Mouse (Mus musculus): ENCODE data around the gene Add3. TPM values are rescaled to one million over a fixed set of nuclear protein-coding genes. Genes with fewer than 3 reads are reported as not detected.

The Add3 gene
- polyA plus RNA-seq, 1 experiment from 2014 or later = 134 TPM

- no peak for ATAC-seq (ENCODE audit: insufficient number of reproducible peaks, insufficient read depth, low FRiP score, low read depth)
- Histone ChIP-seq H3K4me3 (ENCODE audit: control insufficient read depth in 1 of 2, insufficient read depth in 1 of 2, low read depth in 1 of 2, low read length in 2 of 2) (no peak overlapping the region), H3K27ac (replicated peaks in 1 of 2; ENCODE audit: control insufficient read depth in 1 of 2, insufficient read depth in 1 of 2, low read depth in 2 of 2, low read length in 2 of 2) (0 out of 4 replicates have a peak overlapping the region, but pooled peaks of 1 of the 2 experiments have one; percentile 59), H3K36me3 (ENCODE audit: control insufficient read depth, insufficient read depth, low read length) (no peaks in the 10 kb centered on the region), H3K9ac (ENCODE audit: low read length) (no peak overlapping the region), H3K4me2 (ENCODE audit: low read length) (no peak overlapping the region), H3K27me3 (ENCODE audit: control insufficient read depth, insufficient read depth, low read length) (no peaks in the 10 kb centered on the region), H3K4me1 (ENCODE audit: control insufficient read depth in 2 of 2, insufficient read depth in 2 of 2, low read length in 2 of 2) (peaks cover 7 to 11% of the 10 kb centered on the region in 2 experiments; a peak in 3 of 4 replicates), H3K9me3 (ENCODE audit: control insufficient read depth, low read length) (no peaks in the 10 kb centered on the region)
- 85% methylated on average over 7 of the region's 7 CpGs for WGBS
These were observed 143.5 kb downstream of the Add3 start for GRCm38 (mm10) chr19:53283742-53284141.

GRCm38 (mm10) chr19:53284268-53285208, 144.3 kb downstream of the Add3 start:
- Histone ChIP-seq H3K36me3 (ENCODE audit: control insufficient read depth, insufficient read depth, low read length) (no peaks in the 10 kb centered on the region), H3K4me1 (ENCODE audit: control insufficient read depth in 2 of 2, insufficient read depth in 2 of 2, low read length in 2 of 2) (peaks cover 7 to 11% of the 10 kb centered on the region in 2 experiments; a peak in 3 of 4 replicates), H3K27me3 (ENCODE audit: control insufficient read depth, insufficient read depth, low read length) (no peaks in the 10 kb centered on the region), H3K9ac (ENCODE audit: low read length) (0 out of 2 replicates have a peak overlapping the region, but pooled peaks have one; percentile 3), H3K9me3 (ENCODE audit: control insufficient read depth, low read length) (no peaks in the 10 kb centered on the region), H3K4me3 (ENCODE audit: control insufficient read depth in 1 of 2, insufficient read depth in 1 of 2, low read depth in 1 of 2, low read length in 2 of 2) (no peak overlapping the region), H3K27ac (replicated peaks in 1 of 2; ENCODE audit: control insufficient read depth in 1 of 2, insufficient read depth in 1 of 2, low read depth in 2 of 2, low read length in 2 of 2) (peak overlapping the region; percentile 18 to 59), H3K4me2 (ENCODE audit: low read length) (peak overlapping the region; percentile 46)
- 29% methylated on average over 20 of the region's 20 CpGs for WGBS
- peak; percentile 60; the same call in 1 of the 2 replicates for ATAC-seq (ENCODE audit: insufficient number of reproducible peaks, insufficient read depth, low FRiP score, low read depth)

- ATAC-seq (ENCODE audit: insufficient number of reproducible peaks, insufficient read depth, low FRiP score, low read depth) = no peak
- no peak overlapping the region for H3K4me3 ChIP-seq (ENCODE audit: control insufficient read depth in 1 of 2, insufficient read depth in 1 of 2, low read depth in 1 of 2, low read length in 2 of 2)
- peaks cover 7 to 10% of the 10 kb centered on the region in 2 experiments; a peak in 3 of 4 replicates for H3K4me1 ChIP-seq (ENCODE audit: control insufficient read depth in 2 of 2, insufficient read depth in 2 of 2, low read length in 2 of 2)
- H3K36me3 ChIP-seq (ENCODE audit: control insufficient read depth, insufficient read depth, low read length) = no peaks in the 10 kb centered on the region
- no peaks in the 10 kb centered on the region for H3K9me3 ChIP-seq (ENCODE audit: control insufficient read depth, low read length)
- no peak overlapping the region for H3K9ac ChIP-seq (ENCODE audit: low read length)
- H3K27me3 ChIP-seq (ENCODE audit: control insufficient read depth, insufficient read depth, low read length) = no peaks in the 10 kb centered on the region
- no peak overlapping the region for H3K27ac ChIP-seq (replicated peaks in 1 of 2; ENCODE audit: control insufficient read depth in 1 of 2, insufficient read depth in 1 of 2, low read depth in 2 of 2, low read length in 2 of 2)
- no peak overlapping the region for H3K4me2 ChIP-seq (ENCODE audit: low read length)
- 63% methylated on average over 23 of the region's 23 CpGs for WGBS
These were observed 156.3 kb downstream of the Add3 start for GRCm38 (mm10) chr19:53296331-53297254.

Other genes with a start within 250 kb of the Add3 start
- gene Xpnpep1, start 100.2 kb upstream of the Add3 start, polyA plus RNA-seq (2014; fragmentation: Nextera tagmentation; extraction: Ambion mirVana) = 151 and 159 TPM in 2 replicates
- 46.0 and 49.7 TPM in 2 replicates for gene Mxi1, start 170.1 kb downstream of the Add3 start, polyA plus RNA-seq (2014; fragmentation: Nextera tagmentation; extraction: Ambion mirVana)
- gene Gm10197, start 231.3 kb downstream of the Add3 start, polyA plus RNA-seq (2014; fragmentation: Nextera tagmentation; extraction: Ambion mirVana) = not detected in 2 replicates

All from heart, embryonic 14.5 days (tissue).